Mouse (Mus musculus) heart, adult 2 months (tissue): ENCODE results near the gene Jsrp1.

Experiments
- CTCF ChIP-seq: fragments of 200-600 bp; IDR thresholded peaks from 2 replicates; pipeline ENCODE4 v1.8.1; 2022; ENCODE audit warnings: antibody characterized with exemption, mild to moderate bottlenecking, moderate library complexity
- POLR2A ChIP-seq: fragments of 200-500 bp; IDR thresholded peaks from 2 replicates; pipeline ENCODE4 v1.6.1; 2011; ENCODE audit warnings: mild to moderate bottlenecking, low read depth, low read length, control low read depth; ENCODE audit not compliant: insufficient read depth

GRCm38 (mm10) chr10:80845732-80846131, 32.4 kb upstream of the Jsrp1 start:
- no peak for TF ChIP-seq CTCF
- no peak for TF ChIP-seq POLR2A
